Mouse (Mus musculus) CH12.LX (cell line): ENCODE measurements around the gene Kndc1. TPM values are rescaled to one million over a fixed set of nuclear protein-coding genes. Genes with fewer than 3 reads are reported as not detected.
A peak's percentile ranks its signal among the peaks of the same experiment; 100 is the strongest.

Experiments
- DNase-seq: peaks from one replicate; pipeline ENCODE4 v3.0.0-alpha.2; 2013; ENCODE audit errors: extremely low read depth
- H3K27ac ChIP-seq: 2 replicates; pipeline ENCODE4 v1.5.1; 2012; ENCODE audit warnings: low read depth, mild to moderate bottlenecking, control low read depth, moderate library complexity; ENCODE audit not compliant: insufficient read depth
- H3K27me3 ChIP-seq: replicated peaks from 2 replicates; pipeline ENCODE3; 2012; ENCODE audit warnings: inconsistent platforms
- H3K36me3 ChIP-seq, 2 experiments: replicated peaks in 1 of 2; 2 replicates each; pipeline versions ENCODE3 to v1.6.1; 2012; ENCODE audit warnings: inconsistent platforms in 1 of 2, low read length in 1 of 2, mild to moderate bottlenecking in 1 of 2, mixed read lengths in 1 of 2, moderate library complexity in 1 of 2; ENCODE audit not compliant: control insufficient read depth in 1 of 2, insufficient read depth in 1 of 2
- H3K4me1 ChIP-seq, 2 experiments: 2 replicates each; pipeline ENCODE4 v1.6.1; 2012; ENCODE audit warnings: inconsistent platforms in 1 of 2, moderate library complexity in 1 of 2; ENCODE audit not compliant: insufficient read depth in 2 of 2, control insufficient read depth in 1 of 2
- H3K4me2 ChIP-seq: 2 replicates; pipeline ENCODE4 v1.6.1; 2012; ENCODE audit warnings: low read depth, mild to moderate bottlenecking, control low read depth; ENCODE audit not compliant: poor library complexity, insufficient read depth, severe bottlenecking
- H3K4me3 ChIP-seq, 3 experiments: fragments of 150-350 bp in 1 of 3; sonication (generic) in 1 of 3; replicated peaks in 1 of 3; 2 replicates each; pipeline versions ENCODE3 to v1.5.1; 2011 to 2012; ENCODE audit warnings: low read depth in 2 of 3, low read length in 2 of 3, mild to moderate bottlenecking in 2 of 3, moderate library complexity in 2 of 3, control low read depth in 1 of 3, improper control_type of control experiment in 1 of 3, inconsistent platforms in 1 of 3, mixed read lengths in 1 of 3; ENCODE audit not compliant: poor library complexity in 1 of 3
- H3K79me2 ChIP-seq: replicated peaks from 2 replicates; pipeline ENCODE4 v1.6.1; 2012; ENCODE audit warnings: mild to moderate bottlenecking, moderate library complexity; ENCODE audit not compliant: control insufficient read depth, poor library complexity, insufficient read depth, severe bottlenecking; ENCODE audit errors: extremely low read depth
- H3K9ac ChIP-seq: 2 replicates; pipeline ENCODE4 v1.6.1; 2012; ENCODE audit warnings: low read depth, mild to moderate bottlenecking, control low read depth, moderate library complexity; ENCODE audit not compliant: insufficient read depth
- H3K9me3 ChIP-seq: replicated peaks from 2 replicates; pipeline ENCODE3; 2012; ENCODE audit warnings: low read length, inconsistent platforms, mixed read lengths
- BHLHE40 ChIP-seq: IDR thresholded peaks from 2 replicates; pipeline ENCODE4 v1.6.1; 2011; ENCODE audit warnings: mild to moderate bottlenecking, low read depth, low read length, improper control_type of control experiment
- CHD1 ChIP-seq: IDR thresholded peaks from 2 replicates; pipeline ENCODE4 v1.6.1; 2012; ENCODE audit warnings: low read depth, low read length, improper control_type of control experiment, inconsistent platforms
- CHD2 ChIP-seq: IDR thresholded peaks from 2 replicates; pipeline ENCODE4 v1.6.1; 2011; ENCODE audit warnings: low read length, improper control_type of control experiment
- CTCF ChIP-seq, 2 experiments: IDR thresholded peaks in 1 of 2; conservative IDR thresholded peaks in 1 of 2; 2 replicates each; pipeline ENCODE4 v1.5.1; 2011 to 2012; ENCODE audit warnings: low read depth in 2 of 2, low read length in 2 of 2, improper control_type of control experiment in 1 of 2, inconsistent platforms in 1 of 2, mild to moderate bottlenecking in 1 of 2, moderate library complexity in 1 of 2
- E2F4 ChIP-seq: IDR thresholded peaks from 2 replicates; pipeline ENCODE4 v1.6.1; 2011; ENCODE audit warnings: low read depth, low read length, improper control_type of control experiment; ENCODE audit not compliant: insufficient replicate concordance
- ELF1 ChIP-seq: IDR thresholded peaks from 2 replicates; pipeline ENCODE4 v1.6.1; 2014; ENCODE audit warnings: low read depth, mild to moderate bottlenecking, inconsistent platforms, low read length, improper control_type of control experiment
- EP300 ChIP-seq: IDR thresholded peaks from 2 replicates; pipeline ENCODE4 v1.6.1; 2011; ENCODE audit warnings: low read length, improper control_type of control experiment
- ETS1 ChIP-seq: conservative IDR thresholded peaks from 2 replicates; pipeline ENCODE4 v1.6.1; 2012; ENCODE audit warnings: low read depth, mild to moderate bottlenecking, inconsistent platforms, low read length, improper control_type of control experiment, moderate library complexity
- GABPA ChIP-seq: IDR thresholded peaks from 2 replicates; pipeline ENCODE4 v1.6.1; 2012; ENCODE audit warnings: low read depth, low read length, improper control_type of control experiment, inconsistent platforms; ENCODE audit not compliant: insufficient replicate concordance
- HCFC1 ChIP-seq: IDR thresholded peaks from 2 replicates; pipeline ENCODE4 v1.6.1; 2012; ENCODE audit warnings: low read depth, mild to moderate bottlenecking, inconsistent platforms, low read length, improper control_type of control experiment
- IRF4 ChIP-seq: IDR thresholded peaks from 2 replicates; pipeline ENCODE4 v1.6.1; 2014; ENCODE audit warnings: low read depth, mild to moderate bottlenecking, inconsistent platforms, low read length, improper control_type of control experiment
- JUN ChIP-seq: IDR thresholded peaks from 2 replicates; pipeline ENCODE4 v1.6.1; 2011; ENCODE audit warnings: low read depth, mild to moderate bottlenecking, low read length, improper control_type of control experiment, moderate library complexity; ENCODE audit not compliant: insufficient read depth
- JUND ChIP-seq: conservative IDR thresholded peaks from 2 replicates; pipeline ENCODE4 v1.6.1; 2011; ENCODE audit warnings: low read depth, low read length, improper control_type of control experiment
- KAT2A ChIP-seq: IDR thresholded peaks from 2 replicates; pipeline ENCODE4 v1.6.1; 2012; ENCODE audit warnings: low read length, improper control_type of control experiment, inconsistent platforms; ENCODE audit not compliant: insufficient replicate concordance
- MAFK ChIP-seq: IDR thresholded peaks from 2 replicates; pipeline ENCODE4 v1.6.1; 2011; ENCODE audit warnings: low read length, improper control_type of control experiment; ENCODE audit not compliant: insufficient replicate concordance
- MAX ChIP-seq: IDR thresholded peaks from 2 replicates; pipeline ENCODE4 v1.6.1; 2011; ENCODE audit warnings: low read length, improper control_type of control experiment
- MAZ ChIP-seq: IDR thresholded peaks from 2 replicates; pipeline ENCODE4 v1.6.1; 2012; ENCODE audit warnings: low read depth, mild to moderate bottlenecking, inconsistent platforms, low read length, improper control_type of control experiment, moderate library complexity
- MEF2A ChIP-seq: IDR thresholded peaks from 2 replicates; pipeline ENCODE4 v1.6.1; 2014; ENCODE audit warnings: low read depth, mild to moderate bottlenecking, inconsistent platforms, low read length, improper control_type of control experiment, borderline replicate concordance
- MXI1 ChIP-seq: IDR thresholded peaks from 2 replicates; pipeline ENCODE4 v1.6.1; 2011; ENCODE audit warnings: mild to moderate bottlenecking, low read depth, low read length, improper control_type of control experiment
- MYC ChIP-seq: IDR thresholded peaks from 2 replicates; pipeline ENCODE4 v1.6.1; 2011; ENCODE audit warnings: low read depth, mild to moderate bottlenecking, improper control_type of control experiment, low read length
- NELFE ChIP-seq: IDR thresholded peaks from 2 replicates; pipeline ENCODE4 v1.6.1; 2011; ENCODE audit warnings: low read depth, low read length, improper control_type of control experiment
- NRF1 ChIP-seq: IDR thresholded peaks from 2 replicates; pipeline ENCODE4 v1.6.1; 2014; ENCODE audit warnings: low read depth, mild to moderate bottlenecking, inconsistent platforms, low read length, improper control_type of control experiment, moderate library complexity
- PAX5 ChIP-seq: IDR thresholded peaks from 2 replicates; pipeline ENCODE4 v1.6.1; 2012; ENCODE audit warnings: low read length, inconsistent platforms, mixed read lengths
- POLR2A ChIP-seq: IDR thresholded peaks from 2 replicates; pipeline ENCODE4 v1.6.1; 2011; ENCODE audit warnings: low read depth, mild to moderate bottlenecking, improper control_type of control experiment, low read length
- POLR2AphosphoS2 ChIP-seq: IDR thresholded peaks from 2 replicates; pipeline ENCODE4 v1.6.1; 2011; ENCODE audit warnings: low read depth, low read length, improper control_type of control experiment
- RAD21 ChIP-seq: IDR thresholded peaks from 2 replicates; pipeline ENCODE4 v1.6.1; 2011; ENCODE audit warnings: low read depth, mild to moderate bottlenecking, low read length, improper control_type of control experiment, moderate library complexity
- RCOR1 ChIP-seq: conservative IDR thresholded peaks from 2 replicates; pipeline ENCODE4 v1.6.1; 2012; ENCODE audit warnings: low read depth, mild to moderate bottlenecking, inconsistent platforms, low read length, improper control_type of control experiment
- SIN3A ChIP-seq: IDR thresholded peaks from 2 replicates; pipeline ENCODE4 v1.6.1; 2012; ENCODE audit warnings: low read length, improper control_type of control experiment, inconsistent platforms
- SMC3 ChIP-seq: IDR thresholded peaks from 2 replicates; pipeline ENCODE4 v1.6.1; 2011; ENCODE audit warnings: low read depth, low read length, improper control_type of control experiment
- TBP ChIP-seq: conservative IDR thresholded peaks from 2 replicates; pipeline ENCODE4 v1.6.1; 2011; ENCODE audit warnings: low read depth, low read length, improper control_type of control experiment
- TCF12 ChIP-seq: IDR thresholded peaks from 2 replicates; pipeline ENCODE4 v1.6.1; 2014; ENCODE audit warnings: low read depth, mild to moderate bottlenecking, inconsistent platforms, low read length, improper control_type of control experiment
- UBTF ChIP-seq: IDR thresholded peaks from 2 replicates; pipeline ENCODE4 v1.6.1; 2012; ENCODE audit warnings: low read depth, mild to moderate bottlenecking, inconsistent platforms, low read length, improper control_type of control experiment, moderate library complexity
- USF1 ChIP-seq: IDR thresholded peaks from 2 replicates; pipeline ENCODE4 v1.6.1; 2014; ENCODE audit warnings: low read depth, mild to moderate bottlenecking, inconsistent platforms, low read length, improper control_type of control experiment
- USF2 ChIP-seq: conservative IDR thresholded peaks from 2 replicates; pipeline ENCODE4 v1.6.1; 2011; ENCODE audit warnings: low read depth, low read length, improper control_type of control experiment
- ZC3H11A ChIP-seq: IDR thresholded peaks from 2 replicates; pipeline ENCODE4 v1.6.1; 2012; ENCODE audit warnings: low read depth, mild to moderate bottlenecking, inconsistent platforms, low read length, improper control_type of control experiment
- ZKSCAN1 ChIP-seq: IDR thresholded peaks from 2 replicates; pipeline ENCODE4 v1.6.1; 2012; ENCODE audit warnings: low read depth, inconsistent platforms, low read length, improper control_type of control experiment, borderline replicate concordance
- ZMIZ1 ChIP-seq: IDR thresholded peaks from 2 replicates; pipeline ENCODE4 v1.6.1; 2012; ENCODE audit warnings: low read depth, mild to moderate bottlenecking, inconsistent platforms, low read length, improper control_type of control experiment
- ZNF384 ChIP-seq: IDR thresholded peaks from 2 replicates; pipeline ENCODE4 v1.6.1; 2012; ENCODE audit warnings: low read depth, low read length, improper control_type of control experiment, inconsistent platforms
- dilution Hi-C: fragments of 300-500 bp; cut with MboI; formaldehyde crosslinking; loops from 2 replicates; pipeline ENCODE4 v1.14.3; 2020; ENCODE audit warnings: low sequenced_read_pairs; ENCODE audit not compliant: extremely low pct_unique_long_range_greater_than_20kb, extremely low pct_ligation_motif_present
- in situ Hi-C: fragments of 300-500 bp; cut with MboI; formaldehyde crosslinking; loops from 3 replicates; pipeline ENCODE4 v1.14.3; 2019; ENCODE audit warnings: low sequenced_read_pairs, low pct_ligation_motif_present, low pct_unique_long_range_greater_than_20kb, mixed read lengths
- polyA plus RNA-seq: library from polyadenylated mRNA; unstranded; fragments of >175 nt; gene quantifications from 2 replicates; pipeline ENCODE4 v1.2.1, GENCODE M21; 2012; ENCODE audit warnings: low read depth; ENCODE audit not compliant: insufficient read length
- total RNA-seq, 2 experiments: library from RNA; depleted of rRNA; stranded (reverse); fragments of 300-350 nt in 1 of 2; fragments of >200 nt in 1 of 2; gene quantifications; 2 replicates each; pipeline ENCODE4 v1.2.3; 2012 to 2014

Gene Kndc1
- total and polyA plus RNA-seq, 3 experiments, result 2.3 to 5.0 (median 4.0) TPM

GRCm38 (mm10) chr7:139970216-139970919, 75.9 kb downstream of the Kndc1 start:
- no peaks in the 10 kb centered on the region for H3K9me3 ChIP-seq
- peaks cover 63 to 90% of the 10 kb centered on the region in 2 experiments for H3K4me1 ChIP-seq
- H3K27ac ChIP-seq, result peak overlapping the region; percentile 99
- peak; percentile 90 for DNase-seq
- in situ Hi-C loops, result no loop called here
- no peaks in the 10 kb centered on the region for H3K79me2 ChIP-seq
- peak overlapping the region in 1 of 3 experiments; percentile 45 for H3K4me3 ChIP-seq
- H3K9ac ChIP-seq, result peak overlapping the region; percentile 69
- dilution Hi-C loops, result no loop called here
- H3K4me2 ChIP-seq, result peak overlapping the region; percentile 76
- H3K27me3 ChIP-seq, result no peaks in the 10 kb centered on the region
- TF ChIP-seq JUN (no peak; the same call in 1 of the 2 replicates), ELF1 (peak; percentile 90), UBTF (peak; percentile 58; the same call in 1 of the 2 replicates), MXI1 (peak; percentile 83), JUND (no peak), POLR2AphosphoS2 (peak; percentile 56; the same call in 1 of the 2 replicates), RAD21 (no peak; the same call in none of the 2 replicates), USF1 (no peak), USF2 (no peak), CHD1 (peak; percentile 100), MEF2A (peak; percentile 89), IRF4 (peak; percentile 89; the same call in 1 of the 2 replicates), HCFC1 (no peak; the same call in 1 of the 2 replicates), KAT2A (no peak), TBP (peak; percentile 65), E2F4 (no peak), TCF12 (peak; percentile 97), ETS1 (peak; percentile 89), EP300 (peak; percentile 90), CTCF (conservative IDR thresholded peaks at IDR 0.05 in 1 of 2, IDR thresholded peaks at IDR 0.05 in 1 of 2; ENCODE audit: low read depth in 2 of 2, low read length in 2 of 2) (no peak), CHD2 (peak; percentile 72), ZMIZ1 (no peak; the same call in none of the 2 replicates), NRF1 (0 out of 2 replicates have a peak, but pooled peaks have one; percentile 38), MYC (peak; percentile 93), SIN3A (peak; percentile 22; the same call in 1 of the 2 replicates), BHLHE40 (peak; percentile 90), MAFK (0 out of 2 replicates have a peak, but pooled peaks have one; percentile 57), NELFE (peak; percentile 64; the same call in 1 of the 2 replicates), ZKSCAN1 (no peak), SMC3 (no peak; the same call in 1 of the 2 replicates), ZC3H11A (no peak), ZNF384 (peak; percentile 99), PAX5 (no peak), POLR2A (peak; percentile 61), RCOR1 (peak; percentile 29), MAZ (peak; percentile 82), GABPA (no peak), MAX (peak; percentile 90)
- H3K36me3 ChIP-seq, result no peaks in the 10 kb centered on the region
